Mouse (Mus musculus): ENCODE measurements around the gene Eno1.

DNA sequence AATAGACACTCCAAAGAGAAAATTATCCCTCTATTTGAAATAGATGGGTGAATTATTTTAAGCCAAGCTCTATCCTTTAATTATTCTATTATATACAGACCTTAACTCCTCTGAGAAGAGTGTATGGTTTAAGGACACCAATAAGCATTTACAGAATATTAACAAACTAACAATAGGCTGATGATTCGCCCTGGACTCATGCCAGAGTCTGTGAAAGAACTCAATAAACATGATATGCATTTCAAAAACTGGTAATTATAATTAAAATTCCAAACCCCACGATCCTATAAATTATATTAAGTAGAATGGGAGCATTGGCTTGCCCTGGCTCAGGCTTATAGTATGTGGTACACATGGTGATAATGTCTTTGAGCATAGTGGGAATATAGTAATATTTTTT, 43.5 kb downstream of the Eno1 start:
- TF ChIP-seq CTCF (IDR thresholded peaks at IDR 0.05; ENCODE audit: low read depth) (no peak), EP300 (optimal IDR thresholded peaks at IDR 0.05) (no peak)

All from stomach, postnatal 0 days (tissue).